Comparison of ENCODE assay signal across 9 mouse cellular contexts in the genomic region with DNA sequence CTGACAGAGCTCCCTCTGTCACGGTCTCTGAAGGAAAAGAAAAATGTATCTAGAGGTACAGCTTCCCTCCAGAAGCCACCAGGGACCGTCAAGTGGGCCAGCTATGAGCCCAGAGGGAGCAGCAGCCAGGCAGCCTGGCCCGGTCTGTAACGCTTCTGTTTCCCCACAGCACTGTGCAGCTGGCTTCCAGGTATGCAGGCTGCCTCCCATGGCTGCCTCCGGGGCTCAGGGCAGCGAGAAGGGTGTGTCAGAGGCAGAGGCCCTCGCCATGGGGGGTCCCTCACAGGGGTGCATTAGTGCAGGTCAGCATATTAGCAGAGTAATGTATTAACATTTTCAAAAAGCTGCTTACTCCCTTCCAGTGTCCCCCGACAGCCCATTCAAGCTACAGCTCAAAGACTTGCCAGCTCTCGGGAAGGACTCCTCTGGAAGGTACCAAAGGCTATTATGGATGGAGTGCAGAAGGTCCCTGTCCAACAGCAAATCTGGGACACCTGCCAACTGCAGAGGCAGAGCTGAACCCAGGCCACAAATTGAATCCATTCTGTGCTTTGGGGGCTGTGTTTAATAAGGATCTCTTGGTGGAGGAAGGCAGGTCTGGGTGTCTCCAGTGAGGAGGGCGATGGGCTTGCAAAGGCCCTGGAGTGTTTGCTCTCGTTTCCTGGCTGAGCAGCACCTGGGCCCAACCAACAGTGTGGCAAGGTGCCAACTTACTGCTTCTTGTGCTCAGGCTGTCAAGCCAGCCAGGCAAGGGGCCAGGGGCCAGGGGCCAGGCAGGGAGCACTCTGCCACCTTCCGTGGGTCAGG. TPM values are rescaled to one million over a fixed set of nuclear protein-coding genes. Genes with fewer than 3 reads are reported as not detected.
DNase-seq lines count a peak whose midpoint lies in the region; ATAC-seq and TF ChIP-seq lines count a peak whose summit lies in the region.
"Had no signal": no experiment of that assay in that cellular context is flagged by ENCODE, and none has a peak within 500 bp of the region (broad histone marks: within the 10 kb centered on the region; RNA-seq: fewer than 3 reads in every experiment).

No protein-coding gene starts in this region.

- no peak for TF ChIP-seq CTCF in gastrocnemius, adult 2 months (IDR thresholded peaks at IDR 0.05)

- no peak overlapping the region for H3K4me2 ChIP-seq in forebrain, embryonic 11.5 days (ENCODE audit: low read depth, low read length, severe bottlenecking)

- no peak overlapping the region for H3K4me3 ChIP-seq in gastrocnemius, adult 2 months
- no peak overlapping the region for H3K4me3 ChIP-seq in forebrain, embryonic 11.5 days (ENCODE audit: low read depth, low read length)

- peak overlapping the region; percentile 68 for H3K27ac ChIP-seq in gastrocnemius, adult 2 months
- H3K27ac ChIP-seq in forebrain, embryonic 11.5 days (ENCODE audit: low read depth, low read length): no peak overlapping the region

- no peaks in the 10 kb centered on the region for H3K9me3 ChIP-seq in forebrain, embryonic 11.5 days (ENCODE audit: control insufficient read depth, low read length)

- H3K27me3 ChIP-seq in forebrain, embryonic 11.5 days (ENCODE audit: control insufficient read depth, insufficient read depth, low read length): no peaks in the 10 kb centered on the region
- H3K27me3 ChIP-seq: CH12.LX had no signal

- DNase-seq in gastrocnemius, adult 2 months: peak; percentile 81
- no peak for DNase-seq in gastrocnemius, postnatal 4 days (ENCODE audit: low spot score in 2 of 2)
- DNase-seq in adipocyte (ENCODE audit: low spot score): peak; percentile 36
- DNase-seq in gastrocnemius, postnatal 25 days: peak; percentile 56
- peak; percentile 68 to 77 for DNase-seq in lung, adult 18-20 months
- no peak for DNase-seq in frontal cortex, postnatal 14 days (ENCODE audit: low spot score in 2 of 2)
- DNase-seq in right cerebral cortex, postnatal 36 days (ENCODE audit: low spot score in 2 of 2): no peak
- no peak for DNase-seq in forebrain, embryonic 11.5 days (ENCODE audit: low spot score)

- H3K36me3 ChIP-seq in forebrain, embryonic 11.5 days (ENCODE audit: control insufficient read depth, insufficient read depth, low read length): peaks cover 12% of the 10 kb centered on the region; the same call in 1 of the 2 replicates

- no peaks in the 10 kb centered on the region for H3K4me1 ChIP-seq in forebrain, embryonic 11.5 days (replicated peaks; ENCODE audit: control insufficient read depth, insufficient read depth, low read length)

- intact Hi-C loops in gastrocnemius, adult 2 months (cut with DNase I): no loop called here

- 90% methylated on average over 12 of the region's 12 CpGs for WGBS in forebrain, embryonic 11.5 days

- no peak overlapping the region for H3K9ac ChIP-seq in forebrain, embryonic 11.5 days (ENCODE audit: low read length)

- no peak for ATAC-seq in forebrain, embryonic 11.5 days (replicated peaks; ENCODE audit: low FRiP score)

RNA-seq across cellular contexts. Expression of a gene that starts 6.6 kb away (rescaled TPM):
- 1 to 10 TPM; 1.7 to 2.0 TPM for total RNA-seq in gastrocnemius, adult 2 months (2021)
- total RNA-seq in gastrocnemius, postnatal 4 days (2021): 10 to 100 TPM; 10.4 to 11.6 TPM
- 1 to 10 TPM; 1.8 to 2.4 TPM for total RNA-seq in gastrocnemius, postnatal 25 days (2021)
- 14.3 and 15.3 TPM in 2 replicates for polyA plus RNA-seq in forebrain, embryonic 11.5 days (2014; fragmentation: Nextera tagmentation; extraction: Ambion mirVana)

RNA-seq across cellular contexts. Expression of a gene that starts 11.2 kb away (rescaled TPM):
- total RNA-seq in gastrocnemius, adult 2 months (2021): 10 to 100 TPM; 13.1 to 16.5 TPM
- 10 to 100 TPM; 36.8 to 37.8 TPM for total RNA-seq in gastrocnemius, postnatal 4 days (2021)
- total RNA-seq in gastrocnemius, postnatal 25 days (2021): 10 to 100 TPM; 12.6 to 14.5 TPM
- 50.0 and 51.2 TPM in 2 replicates for polyA plus RNA-seq in forebrain, embryonic 11.5 days (2014; fragmentation: Nextera tagmentation; extraction: Ambion mirVana)

RNA-seq across cellular contexts. Expression of a gene that starts 21.2 kb away (rescaled TPM):
- not detected for total RNA-seq in gastrocnemius, adult 2 months (2021)
- total RNA-seq in gastrocnemius, postnatal 4 days (2021): under 1 TPM in 1 of 2 experiments, not detected in 1; 0.76 TPM
- not detected for total RNA-seq in gastrocnemius, postnatal 25 days (2021)
- not detected in 2 replicates for polyA plus RNA-seq in forebrain, embryonic 11.5 days (2014; fragmentation: Nextera tagmentation; extraction: Ambion mirVana)
- total RNA-seq: CH12.LX had no signal

RNA-seq across cellular contexts. Expression of a gene that starts 56.7 kb away (rescaled TPM):
- 1 to 10 TPM; 1.5 to 4.7 TPM for total RNA-seq in gastrocnemius, adult 2 months (2021)
- 100 to 1,000 TPM; 175 to 183 TPM for total RNA-seq in gastrocnemius, postnatal 4 days (2021)
- 10 to 100 TPM; 11.9 to 13.3 TPM for total RNA-seq in gastrocnemius, postnatal 25 days (2021)
- polyA plus RNA-seq in forebrain, embryonic 11.5 days (2014; fragmentation: Nextera tagmentation; extraction: Ambion mirVana): 263 and 298 TPM in 2 replicates
- total RNA-seq: CH12.LX had no signal

Comparison
In these comparisons a context has a peak if more than half of its experiments do, and no peak if none do; other contexts are left out.
1. DNase-seq: peak in gastrocnemius, adult 2 months (single experiment), adipocyte (single experiment), gastrocnemius, postnatal 25 days (single experiment) and lung, adult 18-20 months (2 of 2); none in gastrocnemius, postnatal 4 days (0 of 2), frontal cortex, postnatal 14 days (0 of 2), right cerebral cortex, postnatal 36 days (0 of 2) and forebrain, embryonic 11.5 days (single experiment).